Mouse (Mus musculus) forebrain, embryonic 13.5 days (tissue): ENCODE measurements at regions not wholly inside any gene's neighbourhood (a gene's known extent, or its start where the extent isn't known, plus 50 kb on each side); places are given as distances from the start of the nearest gene placed in this dataset.
"Not testable (repeated sequence)": the region's sequence is repeated elsewhere in the genome, so short reads cannot be mapped to it uniquely, and the experiment has no call there.

Source experiments
- ATAC-seq: fragments of 200-750 bp; cut with Nextera tagmentation; 2 replicates; pipeline ENCODE4 v1.8.0; 2017
- H3K27ac ChIP-seq: fragments of 300-500 bp; sonication (generic); 2 replicates; pipeline ENCODE4 v1.5.1; 2015; ENCODE audit warnings: inconsistent platforms, mild to moderate bottlenecking, moderate library complexity
- H3K27me3 ChIP-seq: fragments of 300-500 bp; sonication (generic); 2 replicates; pipeline ENCODE4 v1.6.1; 2015; ENCODE audit warnings: mild to moderate bottlenecking, inconsistent platforms
- H3K36me3 ChIP-seq: fragments of 300-500 bp; sonication (generic); 2 replicates; pipeline ENCODE4 v1.6.1; 2015; ENCODE audit warnings: mild to moderate bottlenecking, inconsistent platforms; ENCODE audit not compliant: poor library complexity, severe bottlenecking
- H3K4me1 ChIP-seq: fragments of 300-500 bp; sonication (generic); 2 replicates; pipeline ENCODE4 v1.6.1; 2015; ENCODE audit warnings: inconsistent platforms
- H3K4me2 ChIP-seq: fragments of 300-500 bp; sonication (generic); 2 replicates; pipeline ENCODE4 v1.6.1; 2015; ENCODE audit warnings: inconsistent platforms, mild to moderate bottlenecking, moderate library complexity
- H3K4me3 ChIP-seq: fragments of 300-500 bp; sonication (generic); 2 replicates; pipeline ENCODE4 v1.5.1; 2015; ENCODE audit warnings: mild to moderate bottlenecking, inconsistent platforms
- H3K9ac ChIP-seq: fragments of 300-500 bp; sonication (generic); 2 replicates; pipeline ENCODE4 v1.6.1; 2015; ENCODE audit warnings: mild to moderate bottlenecking, inconsistent platforms
- H3K9me3 ChIP-seq: fragments of 300-500 bp; sonication (generic); replicated peaks from 2 replicates; pipeline ENCODE4 v1.6.1; 2016; ENCODE audit warnings: inconsistent platforms
- WGBS: fragments of 180-500 bp; shearing (Covaris S2); methylation state at CpG from one replicate; pipeline ENCODE4 v1.1.7; 2015; 5-methylcytosine and 5-hydroxymethylcytosine counted together

GRCm38 (mm10) chr10:38366776-38367175, 454.8 kb downstream of the Rfpl4b start:
- Histone ChIP-seq H3K4me1 (no peaks in the 10 kb centered on the region), H3K9me3 (no peaks in the 10 kb centered on the region), H3K9ac (no peak overlapping the region), H3K27me3 (no peaks in the 10 kb centered on the region), H3K27ac (no peak overlapping the region), H3K4me3 (no peak overlapping the region), H3K36me3 (no peaks in the 10 kb centered on the region), H3K4me2 (no peak overlapping the region)
- WGBS, result 89% methylated on average over 2 of the region's 2 CpGs
- no peak for ATAC-seq

- Histone ChIP-seq H3K9ac (no peak overlapping the region), H3K27ac (no peak overlapping the region), H3K9me3 (no peaks in the 10 kb centered on the region), H3K27me3 (no peaks in the 10 kb centered on the region), H3K4me1 (no peaks in the 10 kb centered on the region), H3K4me2 (no peak overlapping the region), H3K36me3 (no peaks in the 10 kb centered on the region), H3K4me3 (no peak overlapping the region)
- WGBS, result 69% methylated on average over 4 of the region's 4 CpGs
- no peak for ATAC-seq
Observed at GRCm38 (mm10) chr10:38364876-38365275, 456.7 kb downstream of the Rfpl4b start.

- Histone ChIP-seq H3K27ac (no peak overlapping the region), H3K9me3 (no peaks in the 10 kb centered on the region), H3K36me3 (no peaks in the 10 kb centered on the region), H3K9ac (no peak overlapping the region), H3K4me3 (no peak overlapping the region), H3K27me3 (no peaks in the 10 kb centered on the region), H3K4me2 (no peak overlapping the region), H3K4me1 (peaks cover 28% of the 10 kb centered on the region)
- 62% methylated on average over 1 of the region's 1 CpGs for WGBS
- peak; percentile 95 for ATAC-seq
Observed at GRCm38 (mm10) chr10:38357539-38358232, 463.9 kb downstream of the Rfpl4b start.

- 32% methylated on average over 2 of the region's 2 CpGs for whole genome bisulfite sequencing
- no peak overlapping the region for H3K4me2 ChIP-seq
- H3K4me3 ChIP-seq, result no peak overlapping the region
- no peak for ATAC-seq
- H3K9me3 ChIP-seq, result no peaks in the 10 kb centered on the region
- H3K9ac ChIP-seq, result no peak overlapping the region
- H3K27ac ChIP-seq, result peak overlapping the region; percentile 5; the same call in 1 of the 2 replicates
- no peaks in the 10 kb centered on the region for H3K27me3 ChIP-seq
- H3K4me1 ChIP-seq, result peaks cover 28% of the 10 kb centered on the region
- no peaks in the 10 kb centered on the region for H3K36me3 ChIP-seq
Observed at GRCm38 (mm10) chr10:38353973-38354372, 467.6 kb downstream of the Rfpl4b start.

GRCm38 (mm10) chr10:38353526-38353925, 468.1 kb downstream of the Rfpl4b start:
- 51% methylated on average over 5 of the region's 5 CpGs for WGBS
- H3K27ac ChIP-seq, result no peak overlapping the region
- no peak overlapping the region for H3K4me2 ChIP-seq
- no peak for ATAC-seq
- no peak overlapping the region for H3K4me3 ChIP-seq
- peaks cover 23% of the 10 kb centered on the region for H3K4me1 ChIP-seq
- no peaks in the 10 kb centered on the region for H3K9me3 ChIP-seq
- H3K9ac ChIP-seq, result no peak overlapping the region
- no peaks in the 10 kb centered on the region for H3K27me3 ChIP-seq
- no peaks in the 10 kb centered on the region for H3K36me3 ChIP-seq

GRCm38 (mm10) chr10:38347029-38347428, 474.6 kb downstream of the Rfpl4b start:
- not testable (repeated sequence) for H3K9me3 ChIP-seq, H3K27ac ChIP-seq, ATAC-seq, H3K27me3 ChIP-seq, H3K4me3 ChIP-seq, H3K4me1 ChIP-seq, H3K36me3 ChIP-seq, H3K9ac ChIP-seq, H3K4me2 ChIP-seq
- WGBS, result 76% methylated on average over 8 of the region's 8 CpGs

- Histone ChIP-seq H3K4me1 (no peaks in the 10 kb centered on the region), H3K36me3 (no peaks in the 10 kb centered on the region), H3K9me3 (no peaks in the 10 kb centered on the region), H3K9ac (no peak overlapping the region), H3K4me3 (no peak overlapping the region), H3K27ac (no peak overlapping the region), H3K27me3 (no peaks in the 10 kb centered on the region), H3K4me2 (no peak overlapping the region)
- no peak for ATAC-seq
- WGBS, result 79% methylated on average over 1 of the region's 1 CpGs
Observed at GRCm38 (mm10) chr10:38340406-38341175, 481.0 kb downstream of the Rfpl4b start.

- no peaks in the 10 kb centered on the region for H3K9me3 ChIP-seq
- H3K27me3 ChIP-seq, result no peaks in the 10 kb centered on the region
- WGBS, result 45% methylated on average over 5 of the region's 5 CpGs
- no peak overlapping the region; the same call in 1 of the 2 replicates for H3K27ac ChIP-seq
- H3K4me1 ChIP-seq, result peaks cover 11% of the 10 kb centered on the region
- ATAC-seq, result no peak
- no peak overlapping the region for H3K9ac ChIP-seq
- H3K4me2 ChIP-seq, result no peak overlapping the region
- no peak overlapping the region for H3K4me3 ChIP-seq
- no peaks in the 10 kb centered on the region for H3K36me3 ChIP-seq
Observed at GRCm38 (mm10) chr10:38308716-38309392, 512.7 kb downstream of the Rfpl4b start.

GRCm38 (mm10) chr10:38295724-38296123, 525.9 kb downstream of the Rfpl4b start:
- Histone ChIP-seq H3K9ac (no peak overlapping the region), H3K36me3 (no peaks in the 10 kb centered on the region), H3K27ac (no peak overlapping the region), H3K4me2 (no peak overlapping the region), H3K4me1 (no peaks in the 10 kb centered on the region), H3K4me3 (no peak overlapping the region), H3K9me3 (no peaks in the 10 kb centered on the region), H3K27me3 (no peaks in the 10 kb centered on the region)
- no peak for ATAC-seq
- 86% methylated on average over 2 of the region's 2 CpGs for WGBS

- H3K4me2 ChIP-seq, result no peak overlapping the region
- H3K27ac ChIP-seq, result no peak overlapping the region
- no peak overlapping the region for H3K9ac ChIP-seq
- WGBS, result 71% methylated on average over 6 of the region's 6 CpGs
- no peaks in the 10 kb centered on the region for H3K9me3 ChIP-seq
- no peaks in the 10 kb centered on the region for H3K36me3 ChIP-seq
- ATAC-seq, result no peak
- no peaks in the 10 kb centered on the region for H3K4me1 ChIP-seq
- no peak overlapping the region for H3K4me3 ChIP-seq
- H3K27me3 ChIP-seq, result no peaks in the 10 kb centered on the region
Observed at GRCm38 (mm10) chr10:38288689-38289283, 532.8 kb downstream of the Rfpl4b start.

- H3K27ac ChIP-seq, result no peak overlapping the region
- H3K9ac ChIP-seq, result no peak overlapping the region
- WGBS, result 88% methylated on average over 1 of the region's 1 CpGs
- H3K9me3 ChIP-seq, result no peaks in the 10 kb centered on the region
- no peaks in the 10 kb centered on the region for H3K36me3 ChIP-seq
- H3K4me1 ChIP-seq, result no peaks in the 10 kb centered on the region
- no peak overlapping the region for H3K4me2 ChIP-seq
- ATAC-seq, result no peak
- H3K4me3 ChIP-seq, result no peak overlapping the region
- H3K27me3 ChIP-seq, result no peaks in the 10 kb centered on the region
Observed at GRCm38 (mm10) chr10:38269136-38269535, 552.4 kb downstream of the Rfpl4b start.

- Histone ChIP-seq H3K27ac (no peak overlapping the region), H3K9me3 (no peaks in the 10 kb centered on the region), H3K4me3 (no peak overlapping the region), H3K4me2 (no peak overlapping the region), H3K36me3 (no peaks in the 10 kb centered on the region), H3K4me1 (no peaks in the 10 kb centered on the region), H3K27me3 (no peaks in the 10 kb centered on the region), H3K9ac (no peak overlapping the region)
- 71% methylated on average over 3 of the region's 3 CpGs for WGBS
- peak; percentile 59; the same call in 1 of the 2 replicates for ATAC-seq
Observed at GRCm38 (mm10) chr10:38265564-38265963, 556.0 kb downstream of the Rfpl4b start.
